Mouse (Mus musculus) erythroid progenitor cell, adult 5-6 weeks (primary cell): Measurements from ENCODE around the gene Taok3. TPM values are rescaled to one million over a fixed set of nuclear protein-coding genes. Genes with fewer than 3 reads are reported as not detected.
A peak's percentile ranks its signal among the peaks of the same experiment; 100 is the strongest.

ENCODE experiments used
- ATAC-seq: replicated peaks from 2 replicates; pipeline ENCODE4 v1.8.0; 2016; ENCODE audit warnings: moderate number of reproducible peaks, mild to moderate bottlenecking, moderate TSS enrichment, inconsistent platforms; ENCODE audit not compliant: poor library complexity, low FRiP score, severe bottlenecking
- total RNA-seq, 2 experiments: library from RNA; stranded (forward) in 1 of 2; stranded (reverse) in 1 of 2; fragments of 150-400 nt in 1 of 2; fragments of 186-747, 209-891 nt in 1 of 2; gene quantifications; 2 replicates each; pipeline versions ENCODE4 v1.2.3 to v1.2.4; 2015 to 2017; ENCODE audit warnings: low replicate concordance in 2 of 2

Gene Taok3
- total RNA-seq, 2 experiments from 2014 or later = 48.5 to 53.7 TPM

DNA sequence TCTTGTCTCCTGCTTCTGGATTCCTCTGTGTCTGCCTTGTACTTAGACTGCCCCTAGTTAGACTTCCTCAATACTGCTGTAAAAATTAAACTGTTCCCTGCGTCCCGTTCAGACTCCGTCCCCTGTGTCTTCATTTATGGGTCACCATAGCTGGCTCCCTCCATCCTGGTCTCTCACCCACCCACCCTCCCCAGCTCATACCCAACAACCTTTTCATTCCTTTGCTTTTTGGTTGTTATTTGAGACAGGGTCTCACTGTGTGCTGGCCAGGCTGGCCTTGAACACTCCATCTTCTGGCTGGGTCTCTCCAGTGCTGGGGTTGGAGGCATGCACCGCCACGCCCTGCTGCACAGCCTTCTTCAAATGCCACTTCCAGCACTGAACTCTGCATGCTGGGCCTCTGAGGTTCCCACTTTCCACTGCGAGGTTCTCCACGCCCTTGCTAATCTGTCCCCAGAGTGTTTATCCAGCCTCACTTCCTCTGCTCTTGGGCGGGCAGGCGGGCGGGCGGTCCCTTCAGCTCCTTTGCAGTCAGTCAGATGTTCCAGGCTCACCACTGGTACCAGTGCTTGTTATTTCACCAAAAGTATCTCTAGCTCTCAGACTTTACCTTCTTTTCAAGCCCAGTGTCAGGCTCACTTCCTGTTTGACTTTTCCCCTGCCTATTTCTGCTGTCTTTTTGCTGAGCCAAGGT is 18.5 kb downstream of the Taok3 start:
- peak; percentile 87 for ATAC-seq

DNA sequence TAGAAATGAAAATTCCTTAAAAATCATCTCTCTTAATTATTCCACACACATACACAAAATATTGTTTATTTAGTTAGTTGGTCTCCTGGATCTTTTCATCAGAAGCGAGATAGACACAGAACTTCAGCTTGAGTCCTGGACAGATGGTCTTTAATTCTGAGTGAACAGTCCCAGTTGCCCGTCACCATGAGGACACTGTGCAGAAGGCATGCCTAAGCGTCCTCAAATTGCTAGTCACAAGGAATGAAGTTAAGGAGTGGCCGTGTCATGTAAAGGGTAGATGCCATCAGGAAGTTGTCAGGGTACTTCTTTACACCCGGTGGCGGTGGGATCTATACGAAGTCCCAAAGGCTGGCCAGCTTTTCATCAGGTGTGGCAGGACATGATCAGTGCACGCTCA is 19.9 kb downstream of the Taok3 start:
- ATAC-seq = no peak

DNA sequence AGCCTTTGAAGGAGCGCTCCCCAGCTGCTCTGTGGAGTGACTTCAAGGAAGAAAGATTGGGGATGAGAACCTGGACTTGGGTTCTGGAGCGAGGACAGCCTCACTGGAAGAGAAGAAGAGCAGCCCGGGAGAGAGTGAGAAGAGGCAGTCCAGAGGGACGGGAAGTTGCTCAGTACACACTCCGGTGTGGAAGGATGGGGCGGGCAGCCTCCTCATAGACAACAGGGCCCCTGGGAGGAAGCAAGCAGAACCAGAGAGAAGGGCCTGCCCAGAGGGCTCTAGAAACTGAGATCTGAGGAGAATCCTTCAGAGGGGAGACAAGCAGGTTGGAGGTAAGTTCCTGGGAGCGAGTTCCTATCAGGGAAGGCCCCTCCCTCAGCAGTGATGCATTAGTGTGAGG is 20.4 kb downstream of the Taok3 start:
- ATAC-seq = no peak

DNA sequence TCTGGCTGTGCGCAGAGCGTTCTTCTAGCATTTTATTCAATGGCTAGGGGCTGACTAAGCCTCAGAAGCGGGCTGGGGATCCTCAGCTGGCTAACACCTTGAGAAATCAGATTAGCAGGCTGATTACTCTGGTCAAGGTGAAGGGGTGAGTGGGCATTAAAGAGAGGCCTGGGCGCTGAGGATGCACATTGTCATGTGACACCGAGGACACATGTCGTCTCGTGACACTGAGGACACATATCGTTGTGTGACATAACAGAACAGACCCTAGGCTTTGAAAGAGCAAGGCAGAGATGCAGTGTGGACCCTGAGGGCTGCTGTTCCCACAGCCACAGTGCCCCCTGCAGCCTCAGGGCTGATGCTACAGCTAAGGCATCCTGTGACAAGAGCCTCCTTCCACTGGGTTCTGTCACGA is 23.8 kb downstream of the Taok3 start:
- ATAC-seq = no peak

DNA sequence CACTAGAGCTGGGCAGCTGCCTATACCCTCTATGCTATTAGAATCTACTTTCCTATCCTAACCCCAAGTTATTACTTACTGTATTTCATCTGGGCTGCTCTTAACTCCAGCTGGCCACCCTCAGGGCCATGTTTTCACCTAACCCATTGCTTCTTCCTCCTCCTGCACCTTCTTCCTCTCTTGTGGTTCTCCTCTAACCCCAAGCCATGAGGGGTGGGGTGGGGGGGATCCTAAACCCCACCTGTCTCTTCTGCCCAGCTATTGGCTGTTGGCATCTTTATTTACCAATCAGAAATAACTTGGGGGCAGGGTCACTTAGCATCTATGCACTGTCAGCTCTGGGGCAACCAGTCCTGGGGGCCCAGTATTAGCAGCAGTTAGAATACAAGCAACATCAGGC is 26.2 kb downstream of the Taok3 start:
- no peak for ATAC-seq

DNA sequence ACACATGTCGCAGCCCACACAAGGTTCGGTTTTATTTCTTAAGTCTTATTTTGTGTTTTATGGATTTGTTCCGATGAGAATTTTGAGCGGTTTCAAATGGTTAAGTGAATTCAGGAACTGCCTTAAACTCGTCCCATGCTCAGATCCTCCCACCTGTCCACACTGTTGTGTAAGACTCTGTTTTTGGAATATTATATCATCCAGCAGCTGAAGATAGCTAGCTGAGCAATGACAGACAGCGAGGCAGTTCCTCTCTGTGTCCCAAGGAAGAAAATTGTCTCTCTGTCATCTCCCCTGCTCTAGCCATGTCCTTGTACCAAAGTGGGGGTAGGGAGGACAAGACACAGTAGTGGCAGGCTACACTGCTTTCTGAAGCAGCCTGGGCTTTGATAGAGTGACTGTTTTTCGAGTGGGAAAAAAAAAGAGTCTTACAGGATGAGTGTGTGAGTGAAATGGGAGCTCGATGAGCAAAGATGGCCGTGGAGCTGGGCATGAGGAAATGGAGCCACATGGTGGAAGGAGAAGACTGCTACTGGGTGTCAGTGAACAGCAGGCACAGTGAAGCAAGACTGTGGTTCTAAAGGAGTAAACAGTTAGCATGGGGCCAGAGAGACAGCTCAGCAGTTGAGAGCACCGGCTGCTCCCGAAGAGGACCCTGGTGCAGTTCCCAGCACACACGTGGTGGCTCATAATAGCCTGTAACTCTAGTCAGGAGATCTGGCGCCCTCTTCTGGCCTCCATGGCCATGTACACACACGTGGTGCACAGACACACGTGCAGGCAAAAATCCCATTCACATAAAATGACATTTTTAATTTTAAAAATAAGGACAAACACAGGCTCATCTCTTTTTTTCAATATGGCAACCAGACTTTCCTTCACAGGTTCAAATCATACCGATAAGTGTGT is 27.5 kb downstream of the Taok3 start:
- ATAC-seq = no peak

DNA sequence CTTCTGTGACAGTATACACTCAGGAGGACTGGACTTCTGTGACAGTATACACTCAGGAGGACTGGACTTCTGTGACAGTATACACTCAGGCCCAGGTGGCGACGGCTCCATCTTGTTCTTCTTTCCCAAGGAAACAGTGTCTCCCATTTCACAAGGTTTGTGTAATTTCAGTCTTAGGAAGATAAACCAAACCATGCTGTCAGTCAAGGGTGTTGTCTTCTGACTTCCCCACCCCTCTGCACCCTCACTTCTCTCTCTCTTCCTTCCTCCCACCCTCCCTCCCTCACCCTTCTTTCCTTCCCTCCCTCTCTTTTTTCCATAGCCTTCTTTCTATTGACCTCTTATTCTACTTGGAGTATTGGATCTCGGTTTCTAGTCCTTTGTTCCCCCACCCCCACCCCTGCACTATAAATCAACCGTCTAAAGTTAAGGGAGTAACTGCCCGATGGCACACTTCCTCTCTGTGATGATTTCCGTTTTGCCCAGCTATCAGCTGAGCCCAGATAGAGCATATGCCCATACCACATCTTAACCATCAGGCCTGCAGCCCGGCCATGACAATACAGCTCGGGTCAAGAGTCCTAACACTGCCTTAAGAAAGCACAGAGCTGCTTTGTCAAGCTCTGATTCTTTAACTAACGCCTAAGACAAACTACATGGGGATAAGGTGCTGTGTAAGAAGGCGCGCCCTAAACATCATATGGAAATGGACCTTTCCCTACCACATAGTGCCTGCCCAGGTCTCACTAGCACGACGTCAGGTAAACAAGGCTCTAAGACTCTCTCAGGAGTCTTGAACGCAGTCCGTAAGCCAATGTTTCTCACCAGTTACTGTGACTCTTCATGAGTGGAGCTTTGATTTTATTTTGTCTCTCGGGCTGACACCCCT is 29.4 kb downstream of the Taok3 start:
- ATAC-seq = no peak

DNA sequence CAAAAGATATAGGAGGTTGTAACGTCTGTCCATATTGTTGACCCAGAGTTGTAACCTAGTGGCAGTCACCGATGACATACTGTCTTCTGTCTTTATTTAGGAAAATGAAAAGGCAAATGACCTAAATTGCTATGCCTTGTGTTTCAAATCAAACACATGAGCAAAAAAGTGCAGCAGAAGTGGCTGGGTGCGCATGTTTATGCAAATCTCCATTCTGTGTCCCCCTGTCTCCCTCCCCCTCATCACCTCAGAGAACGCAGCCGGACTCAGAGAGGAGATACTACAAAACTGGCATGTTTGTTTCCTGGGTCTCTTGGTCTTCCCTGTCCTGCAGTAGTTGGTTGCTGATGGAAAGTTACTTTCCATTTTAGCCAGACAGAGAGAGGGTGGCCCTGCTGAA is 30.1 kb downstream of the Taok3 start:
- ATAC-seq = no peak

DNA sequence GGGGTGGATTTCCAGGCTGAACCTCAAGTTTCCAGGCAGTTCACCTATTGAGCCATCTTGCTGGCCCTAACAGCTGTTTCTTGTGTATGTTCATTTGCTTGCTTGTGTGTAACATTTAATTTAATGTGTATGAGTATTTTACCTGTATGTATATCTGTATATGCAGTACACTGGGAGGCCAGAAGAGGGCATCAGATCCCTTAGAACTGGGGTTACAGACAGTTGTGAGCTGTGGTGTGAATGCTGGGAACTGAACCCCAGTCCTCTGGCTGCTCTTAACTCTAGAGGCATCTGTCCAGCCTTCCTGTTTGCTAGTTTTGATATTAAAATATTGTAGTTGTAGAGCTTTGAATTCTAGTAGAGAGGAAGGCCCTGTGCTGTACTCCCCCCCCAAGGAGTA is 33.0 kb downstream of the Taok3 start:
- no peak for ATAC-seq

DNA sequence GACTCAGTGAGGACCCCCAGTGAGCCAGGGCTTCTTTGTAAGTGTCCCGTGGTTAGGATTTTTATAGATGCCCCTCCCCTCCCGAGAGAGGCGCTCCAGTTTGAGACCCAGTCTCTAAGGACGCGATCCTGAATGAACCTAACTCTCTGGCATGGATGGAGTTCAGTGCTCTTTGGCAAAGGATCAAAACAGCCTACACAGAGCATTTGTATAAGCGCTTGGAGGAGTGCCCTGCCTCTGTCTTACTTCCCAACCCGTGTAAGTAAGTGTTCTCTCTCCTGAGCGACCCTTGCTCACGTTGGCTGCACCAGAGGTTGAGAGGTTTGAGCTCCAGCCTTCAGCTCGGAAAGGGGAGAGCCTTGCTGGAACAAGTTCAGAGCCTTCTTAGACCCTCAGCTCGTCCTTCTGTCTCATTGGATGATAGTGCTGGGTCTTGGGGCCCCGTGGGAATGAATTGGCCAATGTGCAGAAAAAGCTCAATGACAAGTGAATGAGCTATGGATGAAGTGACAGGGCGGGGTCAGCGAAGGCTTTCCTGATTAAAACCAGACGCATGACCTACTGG is 33.7 kb downstream of the Taok3 start:
- ATAC-seq = no peak

DNA sequence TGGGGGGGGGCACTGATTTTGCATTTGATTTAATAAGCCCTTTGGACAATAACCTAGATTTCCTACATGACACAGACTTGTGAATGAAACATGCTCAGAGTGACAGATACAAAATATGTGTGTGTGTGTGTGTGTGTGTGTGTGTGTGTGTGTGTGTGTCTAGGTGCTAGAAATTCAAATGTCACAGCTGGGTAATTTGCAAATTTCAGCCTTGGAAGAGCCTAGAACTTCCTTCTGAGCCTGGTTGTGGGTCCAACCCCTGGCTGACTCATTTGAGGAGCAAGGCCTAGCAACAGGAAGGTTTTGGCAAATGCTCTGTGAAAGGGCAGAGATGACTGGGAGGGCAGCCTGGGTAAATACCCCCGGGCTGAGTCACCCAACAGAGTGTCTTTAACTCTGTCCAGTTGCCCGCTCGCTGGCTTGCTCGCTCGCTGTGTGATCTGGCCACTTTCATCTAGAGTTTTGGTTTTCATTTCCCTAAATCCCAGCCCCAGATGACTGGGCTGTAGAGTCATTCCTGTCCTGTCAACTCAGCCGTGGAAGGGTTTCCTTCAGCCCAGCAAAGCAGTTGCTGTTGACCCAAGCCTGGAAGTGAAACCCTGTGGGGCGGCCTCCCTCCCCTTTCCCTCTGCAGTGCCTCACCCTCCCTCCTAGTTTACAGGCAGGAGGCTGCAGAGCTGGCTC is 38.5 kb downstream of the Taok3 start:
- ATAC-seq = no peak

DNA sequence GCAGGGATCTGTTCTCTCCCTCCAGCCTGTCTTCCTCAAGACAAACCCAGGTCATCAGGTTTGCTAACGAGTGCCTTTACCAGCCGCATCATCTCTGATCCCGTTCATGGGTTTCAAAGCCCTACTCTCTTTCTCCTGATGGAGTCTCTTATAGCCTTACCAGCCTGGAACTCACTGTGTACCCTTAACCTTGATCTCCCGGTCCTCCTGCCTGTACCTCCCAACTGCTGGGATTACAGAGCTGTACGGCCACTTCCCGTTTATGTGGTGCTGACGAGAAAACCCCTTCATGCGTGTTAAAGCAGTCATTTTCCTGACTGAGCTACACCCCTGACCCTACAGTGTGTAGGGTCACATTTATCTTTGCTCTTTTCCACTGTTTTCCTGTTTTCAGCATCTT is 39.4 kb downstream of the Taok3 start:
- ATAC-seq = no peak

DNA sequence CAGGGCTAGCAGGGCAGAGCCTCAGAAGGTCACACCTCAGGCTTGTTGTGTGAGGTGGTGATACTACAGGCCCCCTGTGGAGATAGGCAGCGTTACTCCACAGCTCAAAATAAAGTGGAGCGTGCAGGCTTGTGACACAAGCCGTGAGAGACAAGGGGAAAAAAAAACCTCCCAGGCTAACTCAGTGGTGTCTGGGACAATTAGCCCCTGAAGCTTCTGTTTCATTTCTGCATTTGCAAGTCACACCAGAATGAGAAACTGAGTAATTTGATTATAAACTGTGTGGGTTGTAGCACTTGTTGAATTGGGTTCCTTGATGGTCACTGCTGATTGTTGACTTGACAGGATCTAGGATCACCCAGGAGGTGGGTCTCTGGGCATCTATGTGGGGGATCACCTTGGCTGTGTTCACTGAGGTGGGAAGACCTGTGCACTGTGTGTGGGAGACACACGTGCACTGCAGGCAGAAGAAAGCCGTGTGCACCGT is 39.9 kb downstream of the Taok3 start:
- ATAC-seq = no peak

DNA sequence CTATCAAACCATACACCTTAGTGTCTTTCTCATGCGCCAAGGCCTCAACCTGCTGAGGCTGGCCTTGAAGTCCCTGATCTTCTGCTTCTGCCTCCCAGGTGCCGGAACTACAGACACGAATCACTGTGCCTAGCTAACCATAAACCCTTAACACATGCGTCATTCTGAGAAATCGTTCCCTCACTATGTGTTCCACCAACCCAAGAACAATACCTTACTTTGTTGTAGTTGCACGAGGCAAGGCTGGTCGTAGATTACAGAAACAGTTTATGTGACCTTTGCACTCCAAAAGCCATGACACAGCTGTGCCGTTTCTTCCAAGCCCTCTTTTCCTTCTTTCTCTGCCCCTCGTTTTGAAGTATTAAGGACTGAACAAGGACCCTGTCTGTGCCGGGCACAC is 40.6 kb downstream of the Taok3 start:
- ATAC-seq = no peak

DNA sequence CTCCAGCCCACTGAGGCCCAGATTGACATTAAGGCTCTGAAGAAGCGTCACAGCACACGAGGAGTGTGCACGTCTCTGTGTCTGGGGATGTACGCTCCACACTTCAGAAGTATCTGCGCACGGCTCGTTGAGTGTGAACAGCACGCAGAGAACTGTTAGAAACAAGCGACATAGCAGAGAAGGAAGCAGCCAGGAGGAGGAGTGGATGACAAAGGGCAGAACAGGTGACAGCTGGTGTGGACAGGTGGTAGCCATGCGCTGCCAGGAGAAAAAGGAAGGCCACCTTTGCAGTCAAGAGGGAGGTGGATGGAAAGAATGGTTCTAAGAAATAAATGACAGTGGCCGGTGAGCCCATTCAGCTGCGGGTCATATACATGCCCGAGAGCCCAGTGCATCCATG is 43.9 kb downstream of the Taok3 start:
- no peak for ATAC-seq

DNA sequence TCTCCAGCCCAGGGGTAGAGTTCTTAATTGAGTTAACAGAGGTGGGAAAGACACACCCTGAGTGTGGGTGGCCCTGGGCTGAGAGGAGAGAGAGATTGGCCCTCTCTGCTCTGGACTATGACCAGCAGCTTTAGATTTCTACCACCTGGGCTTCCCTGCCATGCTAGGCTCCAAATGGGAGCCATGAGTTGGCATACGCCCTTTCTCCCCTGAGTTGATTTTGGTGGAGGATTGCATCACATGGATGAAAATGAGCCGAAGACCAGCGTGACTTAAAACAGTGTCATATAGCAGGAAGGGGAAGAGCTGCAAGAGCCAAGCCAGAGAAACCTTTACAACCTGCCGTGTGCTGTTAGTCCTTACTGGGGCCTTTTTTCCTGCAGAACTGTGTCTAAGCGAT is 44.6 kb downstream of the Taok3 start:
- no peak for ATAC-seq

DNA sequence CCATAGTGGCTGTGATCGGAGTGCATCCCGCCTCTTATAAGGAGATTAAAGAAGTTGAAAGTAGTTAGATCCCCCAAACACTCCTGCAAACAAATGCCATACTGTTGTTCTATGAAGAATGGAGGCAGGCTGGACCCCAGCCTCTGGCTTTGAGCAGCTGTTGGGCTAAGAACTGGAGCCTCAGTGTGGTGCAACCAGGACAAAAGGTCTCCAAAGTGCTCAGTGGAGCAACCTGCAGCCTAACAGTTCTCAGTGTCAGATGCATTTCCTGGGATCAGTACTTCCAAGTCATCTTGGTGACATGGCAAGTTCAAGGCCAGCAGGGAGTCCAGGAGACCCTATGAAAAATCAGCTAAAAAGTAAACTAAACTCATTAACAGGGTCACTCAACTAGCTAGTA is 45.0 kb downstream of the Taok3 start:
- no peak for ATAC-seq

DNA sequence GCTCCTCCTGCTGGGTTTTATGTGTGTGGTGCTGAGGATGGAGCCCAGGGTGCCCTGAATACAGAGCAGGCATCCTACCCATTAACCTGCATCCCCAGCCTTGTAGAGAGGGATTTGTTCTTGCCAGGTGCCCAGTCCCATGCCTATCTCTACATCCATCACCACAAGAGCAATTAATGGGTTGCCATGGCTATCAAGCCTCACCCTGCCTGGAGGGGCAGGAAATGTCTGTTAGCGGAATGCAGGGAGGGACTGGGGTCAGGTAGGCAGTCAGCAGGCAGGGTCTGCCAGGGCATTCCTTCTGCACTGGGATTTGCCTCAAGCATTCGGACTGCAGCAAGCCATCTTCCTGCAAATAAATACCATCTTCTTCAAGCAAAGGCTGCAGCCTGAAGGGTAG is 46.0 kb downstream of the Taok3 start:
- no peak for ATAC-seq

DNA sequence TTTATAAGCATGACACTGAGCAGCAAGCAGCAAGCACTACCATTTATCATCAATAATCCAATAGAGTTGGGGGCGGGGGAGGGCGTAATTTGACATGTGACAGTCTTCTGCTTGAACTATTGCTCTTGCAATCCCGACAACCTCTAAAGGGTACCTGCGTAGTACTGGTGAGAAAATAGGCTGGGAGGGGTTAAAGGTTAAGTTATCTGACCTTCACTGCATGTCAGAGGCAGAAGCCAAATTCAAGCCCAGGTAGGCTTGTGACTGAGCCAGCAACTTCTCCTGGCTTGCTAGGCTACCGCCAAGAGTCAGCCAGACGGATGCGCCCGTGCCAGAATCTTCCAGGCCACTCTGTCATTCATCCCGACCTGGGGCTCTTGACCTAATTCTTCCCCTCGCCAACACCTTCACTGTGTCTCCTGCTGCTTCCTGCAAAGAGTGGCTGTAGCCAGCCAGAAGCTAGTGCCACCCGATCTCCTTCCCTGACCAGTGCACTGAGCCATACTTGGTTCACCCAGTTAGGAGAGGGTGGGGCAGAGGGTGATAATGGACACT is 47.0 kb downstream of the Taok3 start:
- ATAC-seq = no peak
